Mouse (Mus musculus): ENCODE data around the gene Frmd4b. TPM values are rescaled to one million over a fixed set of nuclear protein-coding genes. Genes with fewer than 3 reads are reported as not detected.

Frmd4b gene
- total and polyA plus RNA-seq, 3 experiments: 0.13 to 0.70 (median 0.13) TPM

GRCm38 (mm10) chr6:97459112-97459511, 158.2 kb downstream of the Frmd4b start:
- no peaks in the 10 kb centered on the region for H3K36me3 ChIP-seq (replicated peaks in 1 of 2; ENCODE audit: control insufficient read depth in 1 of 2, insufficient read depth in 1 of 2, low read length in 1 of 2)
- no peak overlapping the region for H3K27ac ChIP-seq (ENCODE audit: insufficient read depth, low read depth)
- no peaks in the 10 kb centered on the region for H3K9me3 ChIP-seq (replicated peaks; ENCODE audit: low read length)
- dilution Hi-C loops (cut with MboI; ENCODE audit: extremely low pct_ligation_motif_present, extremely low pct_unique_long_range_greater_than_20kb, low sequenced_read_pairs) (no loop called here), in situ Hi-C loops (cut with MboI; ENCODE audit: low pct_ligation_motif_present, low pct_unique_long_range_greater_than_20kb, low sequenced_read_pairs) (no loop called here)
- H3K4me1 ChIP-seq (ENCODE audit: control insufficient read depth in 1 of 2, insufficient read depth in 2 of 2): peaks cover 2 to 31% of the 10 kb centered on the region in 2 experiments
- no peak overlapping the region for H3K4me2 ChIP-seq (ENCODE audit: insufficient read depth, low read depth, poor library complexity, severe bottlenecking)
- no peak for TF ChIP-seq IRF4 (IDR thresholded peaks at IDR 0.05; ENCODE audit: low read depth, low read length)
- no peak for TF ChIP-seq ETS1 (conservative IDR thresholded peaks at IDR 0.05; ENCODE audit: low read depth, low read length)
- no peak for TF ChIP-seq ZKSCAN1 (IDR thresholded peaks at IDR 0.05; ENCODE audit: borderline replicate concordance, low read depth, low read length)
- no peak for TF ChIP-seq MYC (IDR thresholded peaks at IDR 0.05; ENCODE audit: low read depth, low read length)
- TF ChIP-seq EP300 (IDR thresholded peaks at IDR 0.05; ENCODE audit: low read length): no peak
- H3K4me3 ChIP-seq (replicated peaks in 1 of 3; ENCODE audit: low read depth in 2 of 3, low read length in 2 of 3, poor library complexity in 1 of 3): no peak overlapping the region
- DNase-seq (ENCODE audit: extremely low read depth): no peak
- no peak overlapping the region for H3K9ac ChIP-seq (ENCODE audit: insufficient read depth, low read depth)
- H3K79me2 ChIP-seq (replicated peaks; ENCODE audit: control insufficient read depth, extremely low read depth, insufficient read depth, poor library complexity, severe bottlenecking): no peaks in the 10 kb centered on the region
- H3K27me3 ChIP-seq (replicated peaks): no peaks in the 10 kb centered on the region

- no peak overlapping the region for H3K27ac ChIP-seq (ENCODE audit: insufficient read depth, low read depth)
- H3K27me3 ChIP-seq (replicated peaks): no peaks in the 10 kb centered on the region
- H3K36me3 ChIP-seq (replicated peaks in 1 of 2; ENCODE audit: control insufficient read depth in 1 of 2, insufficient read depth in 1 of 2, low read length in 1 of 2): no peaks in the 10 kb centered on the region
- peaks cover 0 to 26% of the 10 kb centered on the region in 2 experiments; a peak in 3 of 4 replicates for H3K4me1 ChIP-seq (ENCODE audit: control insufficient read depth in 1 of 2, insufficient read depth in 2 of 2)
- no peaks in the 10 kb centered on the region for H3K9me3 ChIP-seq (replicated peaks; ENCODE audit: low read length)
- H3K79me2 ChIP-seq (replicated peaks; ENCODE audit: control insufficient read depth, extremely low read depth, insufficient read depth, poor library complexity, severe bottlenecking): no peaks in the 10 kb centered on the region
- dilution Hi-C loops (cut with MboI; ENCODE audit: extremely low pct_ligation_motif_present, extremely low pct_unique_long_range_greater_than_20kb, low sequenced_read_pairs): no loop called here
- DNase-seq (ENCODE audit: extremely low read depth): no peak
- H3K4me3 ChIP-seq (replicated peaks in 1 of 3; ENCODE audit: low read depth in 2 of 3, low read length in 2 of 3, poor library complexity in 1 of 3): no peak overlapping the region
- H3K9ac ChIP-seq (ENCODE audit: insufficient read depth, low read depth): no peak overlapping the region
- no peak overlapping the region for H3K4me2 ChIP-seq (ENCODE audit: insufficient read depth, low read depth, poor library complexity, severe bottlenecking)
- in situ Hi-C loops (cut with MboI; ENCODE audit: low pct_ligation_motif_present, low pct_unique_long_range_greater_than_20kb, low sequenced_read_pairs): no loop called here
- no peak for TF ChIP-seq IRF4 (IDR thresholded peaks at IDR 0.05; ENCODE audit: low read depth, low read length)
Measured at GRCm38 (mm10) chr6:97458358-97458757, 159.0 kb downstream of the Frmd4b start.

GRCm38 (mm10) chr6:97457954-97458353, 159.4 kb downstream of the Frmd4b start:
- TF ChIP-seq MXI1 (IDR thresholded peaks at IDR 0.05; ENCODE audit: low read depth, low read length): no peak
- TF ChIP-seq USF2 (conservative IDR thresholded peaks at IDR 0.05; ENCODE audit: low read depth, low read length): no peak
- no peak for TF ChIP-seq KAT2A (IDR thresholded peaks at IDR 0.05; ENCODE audit: insufficient replicate concordance, low read length)
- no peak for TF ChIP-seq MEF2A (IDR thresholded peaks at IDR 0.05; ENCODE audit: borderline replicate concordance, low read depth, low read length)
- TF ChIP-seq MAFK (IDR thresholded peaks at IDR 0.05; ENCODE audit: insufficient replicate concordance, low read length): no peak
- no peak for TF ChIP-seq JUN (IDR thresholded peaks at IDR 0.05; ENCODE audit: insufficient read depth, low read depth, low read length)
- TF ChIP-seq CHD2 (IDR thresholded peaks at IDR 0.05; ENCODE audit: low read length): no peak
- TF ChIP-seq USF1 (IDR thresholded peaks at IDR 0.05; ENCODE audit: low read depth, low read length): no peak
- TF ChIP-seq ZNF384 (IDR thresholded peaks at IDR 0.05; ENCODE audit: low read depth, low read length): no peak
- TF ChIP-seq JUND (conservative IDR thresholded peaks at IDR 0.05; ENCODE audit: low read depth, low read length): no peak
- no peak for TF ChIP-seq SMC3 (IDR thresholded peaks at IDR 0.05; ENCODE audit: low read depth, low read length)
- TF ChIP-seq NELFE (IDR thresholded peaks at IDR 0.05; ENCODE audit: low read depth, low read length): no peak
- TF ChIP-seq PAX5 (IDR thresholded peaks at IDR 0.05; ENCODE audit: low read length): no peak
- TF ChIP-seq RAD21 (IDR thresholded peaks at IDR 0.05; ENCODE audit: low read depth, low read length): no peak
- no peak for TF ChIP-seq MYC (IDR thresholded peaks at IDR 0.05; ENCODE audit: low read depth, low read length)
- TF ChIP-seq ZKSCAN1 (IDR thresholded peaks at IDR 0.05; ENCODE audit: borderline replicate concordance, low read depth, low read length): no peak
- no peak for TF ChIP-seq CTCF (conservative IDR thresholded peaks at IDR 0.05 in 1 of 2, IDR thresholded peaks at IDR 0.05 in 1 of 2; ENCODE audit: low read depth in 2 of 2, low read length in 2 of 2)
- TF ChIP-seq CHD1 (IDR thresholded peaks at IDR 0.05; ENCODE audit: low read depth, low read length): no peak
- no peak overlapping the region for H3K4me2 ChIP-seq (ENCODE audit: insufficient read depth, low read depth, poor library complexity, severe bottlenecking)
- no peaks in the 10 kb centered on the region for H3K27me3 ChIP-seq (replicated peaks)
- in situ Hi-C loops (cut with MboI; ENCODE audit: low pct_ligation_motif_present, low pct_unique_long_range_greater_than_20kb, low sequenced_read_pairs) (no loop called here), dilution Hi-C loops (cut with MboI; ENCODE audit: extremely low pct_ligation_motif_present, extremely low pct_unique_long_range_greater_than_20kb, low sequenced_read_pairs) (no loop called here)
- DNase-seq (ENCODE audit: extremely low read depth): peak; percentile 34
- no peak overlapping the region for H3K4me3 ChIP-seq (replicated peaks in 1 of 3; ENCODE audit: low read depth in 2 of 3, low read length in 2 of 3, poor library complexity in 1 of 3)
- no peaks in the 10 kb centered on the region for H3K9me3 ChIP-seq (replicated peaks; ENCODE audit: low read length)
- H3K4me1 ChIP-seq (ENCODE audit: control insufficient read depth in 1 of 2, insufficient read depth in 2 of 2): peaks cover 0 to 22% of the 10 kb centered on the region in 2 experiments; a peak in 3 of 4 replicates
- no peaks in the 10 kb centered on the region for H3K36me3 ChIP-seq (replicated peaks in 1 of 2; ENCODE audit: control insufficient read depth in 1 of 2, insufficient read depth in 1 of 2, low read length in 1 of 2)
- H3K9ac ChIP-seq (ENCODE audit: insufficient read depth, low read depth): no peak overlapping the region
- H3K27ac ChIP-seq (ENCODE audit: insufficient read depth, low read depth): no peak overlapping the region
- H3K79me2 ChIP-seq (replicated peaks; ENCODE audit: control insufficient read depth, extremely low read depth, insufficient read depth, poor library complexity, severe bottlenecking): no peaks in the 10 kb centered on the region

All from CH12.LX (cell line).